Mouse (Mus musculus): ENCODE results near the gene Cbln4.

Gene Cbln4

GRCm38 (mm10) chr2:172043235-172043610 lies at the start of gene Cbln4:
Gene Cbln4 (minus strand): TSS chr2:172043466.
- in situ Hi-C loops (cut with MboI, MseI), result no loop called here

GRCm38 (mm10) chr2:172078596-172078995 lies 35.3 kb upstream of the Cbln4 start:
- in situ Hi-C loops (cut with MboI, MseI), result no loop called here

- in situ Hi-C loops (cut with MboI, MseI), result no loop called here
These were observed 33.0 kb upstream of the Cbln4 start for GRCm38 (mm10) chr2:172076295-172076694.

- in situ Hi-C loops (cut with MboI, MseI), result no loop called here
These were observed 19.6 kb upstream of the Cbln4 start for GRCm38 (mm10) chr2:172062876-172063275.

GRCm38 (mm10) chr2:172059747-172060146 lies 16.5 kb upstream of the Cbln4 start:
- in situ Hi-C loops (cut with MboI, MseI), result no loop called here

GRCm38 (mm10) chr2:172058936-172059665 lies 15.8 kb upstream of the Cbln4 start:
- in situ Hi-C loops (cut with MboI, MseI), result no loop called here

- in situ Hi-C loops (cut with MboI, MseI), result no loop called here
These were observed 2.7 kb upstream of the Cbln4 start for GRCm38 (mm10) chr2:172046002-172046401.

GRCm38 (mm10) chr2:172042607-172043234 lies 545 bp downstream of the Cbln4 start:
- in situ Hi-C loops (cut with MboI, MseI), result no loop called here

GRCm38 (mm10) chr2:172042125-172042524 lies 1.1 kb downstream of the Cbln4 start:
- in situ Hi-C loops (cut with MboI, MseI), result no loop called here

GRCm38 (mm10) chr2:172040859-172041258 lies 2.4 kb downstream of the Cbln4 start:
- in situ Hi-C loops (cut with MboI, MseI), result no loop called here

- in situ Hi-C loops (cut with MboI, MseI), result no loop called here
These were observed 3.7 kb downstream of the Cbln4 start for GRCm38 (mm10) chr2:172039601-172040000.

- in situ Hi-C loops (cut with MboI, MseI), result no loop called here
These were observed 9.0 kb downstream of the Cbln4 start for GRCm38 (mm10) chr2:172034281-172034680.

GRCm38 (mm10) chr2:172025459-172026130 lies 17.7 kb downstream of the Cbln4 start:
- in situ Hi-C loops (cut with MboI, MseI), result no loop called here

GRCm38 (mm10) chr2:172006726-172007125 lies 36.5 kb downstream of the Cbln4 start:
- in situ Hi-C loops (cut with MboI, MseI), result no loop called here

GRCm38 (mm10) chr2:172005970-172006369 lies 37.3 kb downstream of the Cbln4 start:
- in situ Hi-C loops (cut with MboI, MseI), result no loop called here

- in situ Hi-C loops (cut with MboI, MseI), result no loop called here
These were observed 39.0 kb downstream of the Cbln4 start for GRCm38 (mm10) chr2:172004029-172004984.

- in situ Hi-C loops (cut with MboI, MseI), result no loop called here
These were observed 46.1 kb downstream of the Cbln4 start for GRCm38 (mm10) chr2:171996979-171997686.

- in situ Hi-C loops (cut with MboI, MseI), result no loop called here
These were observed 48.4 kb downstream of the Cbln4 start for GRCm38 (mm10) chr2:171994861-171995260.

- in situ Hi-C loops (cut with MboI, MseI), result no loop called here
These were observed 49.0 kb downstream of the Cbln4 start for GRCm38 (mm10) chr2:171994240-171994639.

- in situ Hi-C loops (cut with MboI, MseI), result no loop called here
These were observed 56.6 kb downstream of the Cbln4 start for GRCm38 (mm10) chr2:171986686-171987085.
